Mouse (Mus musculus): Measurements from ENCODE around the gene Emx1. TPM values are rescaled to one million over a fixed set of nuclear protein-coding genes. Genes with fewer than 3 reads are reported as not detected.

Emx1 gene
- polyA plus RNA-seq, 1 experiment from 2014 or later, result not detected

GRCm38 (mm10) chr6:85160201-85160923 lies 26.9 kb upstream of the Emx1 start:
- no peak overlapping the region for H3K4me2 ChIP-seq
- no peak overlapping the region for H3K9ac ChIP-seq (replicated peaks)
- H3K4me3 ChIP-seq (replicated peaks), result no peak overlapping the region
- H3K36me3 ChIP-seq, result no peaks in the 10 kb centered on the region
- 0 out of 2 replicates have a peak, but pooled peaks cover 3% of the 10 kb centered on the region for H3K27me3 ChIP-seq (replicated peaks)
- peaks cover 7% of the 10 kb centered on the region for H3K4me1 ChIP-seq
- no peak for ATAC-seq (ENCODE audit: low FRiP score)
- no peaks in the 10 kb centered on the region for H3K9me3 ChIP-seq (replicated peaks)
- no peak overlapping the region for H3K27ac ChIP-seq (replicated peaks)
- WGBS, result 52% methylated on average over 4 of the region's 4 CpGs

- Histone ChIP-seq H3K4me3 (replicated peaks) (no peak overlapping the region), H3K27ac (replicated peaks) (no peak overlapping the region), H3K4me1 (peaks cover 7% of the 10 kb centered on the region; the same call in 1 of the 2 replicates), H3K9me3 (replicated peaks) (no peaks in the 10 kb centered on the region), H3K36me3 (no peaks in the 10 kb centered on the region), H3K9ac (replicated peaks) (no peak overlapping the region), H3K27me3 (replicated peaks) (0 out of 2 replicates have a peak, but pooled peaks cover 6% of the 10 kb centered on the region), H3K4me2 (no peak overlapping the region)
- 41% methylated on average over 11 of the region's 11 CpGs for WGBS
- no peak for ATAC-seq (ENCODE audit: low FRiP score)
Observed at GRCm38 (mm10) chr6:85165440-85165921, 21.8 kb upstream of the Emx1 start.

DNA sequence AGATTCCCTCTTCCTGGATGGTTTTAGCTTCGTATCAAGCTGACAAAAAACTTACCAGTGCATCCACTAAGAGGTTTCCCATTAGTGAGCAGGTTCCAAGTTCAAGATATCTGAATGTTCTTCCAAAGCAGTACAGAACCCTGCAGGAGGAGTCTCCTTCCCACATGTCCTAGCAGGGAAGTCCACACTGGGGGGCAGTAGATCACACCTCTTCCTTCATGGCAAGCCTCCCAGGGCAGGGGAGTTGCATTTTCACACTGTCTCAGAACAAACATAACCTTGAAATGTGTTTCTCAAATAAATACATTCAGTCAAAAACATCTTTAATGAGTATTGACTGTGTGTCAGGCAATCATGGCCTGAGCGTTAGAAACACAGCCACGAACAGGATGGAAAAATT lies 7.7 kb upstream of the Emx1 start:
- Histone ChIP-seq H3K36me3 (no peaks in the 10 kb centered on the region), H3K4me2 (no peak overlapping the region), H3K27me3 (replicated peaks) (peaks cover 25% of the 10 kb centered on the region), H3K9me3 (replicated peaks) (no peaks in the 10 kb centered on the region), H3K4me1 (no peaks in the 10 kb centered on the region), H3K4me3 (replicated peaks) (no peak overlapping the region), H3K27ac (replicated peaks) (no peak overlapping the region), H3K9ac (replicated peaks) (no peak overlapping the region)
- 72% methylated on average over 3 of the region's 3 CpGs for WGBS
- no peak for ATAC-seq (ENCODE audit: low FRiP score)

DNA sequence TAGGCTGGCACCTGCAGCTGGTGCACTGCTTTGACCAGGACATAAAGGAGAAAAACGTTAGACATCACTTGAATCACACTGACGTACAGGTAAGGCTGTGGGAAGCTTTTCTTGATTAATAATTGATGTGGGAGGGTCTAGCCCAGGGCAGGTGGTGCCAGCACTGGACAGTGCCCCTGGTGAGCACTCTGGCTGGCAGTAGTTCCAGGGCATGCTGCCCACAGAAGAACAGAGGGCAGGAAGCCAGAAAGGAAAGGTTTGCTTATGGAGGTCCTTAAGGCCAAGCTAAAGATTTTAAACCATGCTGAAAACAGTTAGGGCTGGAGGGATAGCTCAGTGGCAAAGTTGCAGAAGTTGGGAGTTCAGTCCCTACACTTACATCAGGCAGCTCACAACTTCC lies 7.2 kb upstream of the Emx1 start:
- Histone ChIP-seq H3K36me3 (no peaks in the 10 kb centered on the region), H3K4me2 (no peak overlapping the region), H3K4me3 (replicated peaks) (no peak overlapping the region), H3K9me3 (replicated peaks) (no peaks in the 10 kb centered on the region), H3K27me3 (replicated peaks) (peaks cover 27% of the 10 kb centered on the region), H3K27ac (replicated peaks) (no peak overlapping the region), H3K4me1 (no peaks in the 10 kb centered on the region), H3K9ac (replicated peaks) (no peak overlapping the region)
- ATAC-seq (ENCODE audit: low FRiP score), result no peak
- 75% methylated on average over 2 of the region's 2 CpGs for WGBS

DNA sequence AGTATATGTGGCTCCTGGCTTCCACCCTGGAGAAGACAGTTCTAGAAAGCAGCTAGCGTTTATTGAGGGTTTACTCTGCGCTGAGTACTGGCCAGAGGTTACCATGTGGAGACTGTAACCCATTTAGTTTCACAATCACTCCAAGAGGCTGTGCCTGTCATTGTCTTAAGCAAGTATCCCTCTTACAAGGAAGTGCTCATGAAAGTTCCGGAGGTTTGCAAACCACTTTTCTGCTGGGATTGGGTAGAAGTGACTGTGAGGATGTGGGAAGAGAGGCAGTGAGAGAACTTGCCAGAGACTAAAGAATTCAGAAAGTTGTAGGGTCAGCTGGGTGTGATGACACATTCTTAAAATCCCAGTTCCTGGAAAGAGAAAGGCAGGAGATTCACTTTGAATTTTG lies 3.3 kb upstream of the Emx1 start:
- WGBS, result 51% methylated on average over 3 of the region's 3 CpGs
- Histone ChIP-seq H3K27ac (replicated peaks) (no peak overlapping the region), H3K4me2 (no peak overlapping the region), H3K27me3 (replicated peaks) (peaks cover 62% of the 10 kb centered on the region), H3K36me3 (no peaks in the 10 kb centered on the region), H3K4me1 (peaks cover 29% of the 10 kb centered on the region), H3K9me3 (replicated peaks) (no peaks in the 10 kb centered on the region), H3K9ac (replicated peaks) (no peak overlapping the region), H3K4me3 (replicated peaks) (no peak overlapping the region)
- ATAC-seq (ENCODE audit: low FRiP score), result no peak

DNA sequence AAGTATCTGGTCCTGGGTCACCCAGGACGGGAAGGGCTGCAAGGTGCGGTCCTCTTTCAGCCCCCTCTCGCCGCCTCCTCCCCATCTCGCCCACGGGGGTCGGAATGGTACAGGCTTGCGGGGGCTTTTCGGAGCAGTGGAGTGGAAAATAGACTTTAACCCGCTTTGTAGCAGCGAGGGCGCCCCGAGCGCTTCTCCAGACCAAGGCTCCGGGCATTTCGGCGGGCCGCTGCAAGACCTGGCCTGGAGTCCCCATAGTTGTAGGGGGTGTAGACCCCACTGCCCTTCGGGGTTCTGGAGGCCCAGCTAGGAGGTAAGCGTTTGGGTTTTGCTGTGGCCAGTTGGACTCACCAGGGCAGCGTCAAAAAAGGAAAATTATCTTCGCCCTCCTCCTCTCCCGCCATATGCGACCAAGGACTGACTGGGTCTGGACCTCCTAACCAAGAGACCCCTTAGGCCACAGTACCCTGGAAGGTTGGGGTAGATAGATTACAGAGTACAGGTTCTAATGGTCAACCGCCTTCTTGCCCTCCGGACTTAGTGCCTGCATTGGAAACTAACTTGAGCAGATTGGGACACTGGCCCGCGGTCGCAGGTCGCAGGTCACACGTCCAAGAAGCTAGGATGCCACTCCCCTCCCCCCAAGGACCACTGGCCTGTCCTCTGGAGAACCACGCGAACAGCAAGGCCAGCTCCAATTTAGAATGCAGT lies 1.1 kb upstream of the Emx1 start:
- Histone ChIP-seq H3K9me3 (replicated peaks) (no peaks in the 10 kb centered on the region), H3K9ac (replicated peaks) (no peak overlapping the region), H3K4me3 (replicated peaks) (no peak overlapping the region), H3K4me2 (no peak overlapping the region), H3K27me3 (replicated peaks) (peaks cover 71% of the 10 kb centered on the region), H3K27ac (replicated peaks) (no peak overlapping the region), H3K36me3 (no peaks in the 10 kb centered on the region), H3K4me1 (peaks cover 42% of the 10 kb centered on the region)
- 1% methylated on average over 33 of the region's 33 CpGs for WGBS
- no peak for ATAC-seq (ENCODE audit: low FRiP score)

DNA sequence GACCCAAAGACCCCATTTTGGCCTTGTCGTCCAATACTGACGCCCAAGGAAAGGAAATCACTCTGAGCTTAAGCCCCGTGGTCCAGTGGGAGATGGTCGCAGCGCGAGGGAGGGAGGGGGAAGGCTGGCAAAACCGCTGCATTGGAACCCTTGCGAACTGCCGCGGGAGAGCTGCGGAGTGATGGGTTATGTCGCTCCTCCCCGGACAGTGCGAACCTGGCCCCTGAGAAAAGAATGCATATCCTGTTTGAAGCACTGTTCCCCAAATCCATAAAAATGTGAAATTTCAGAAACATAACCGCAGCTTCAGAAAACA lies 536 bp upstream of the Emx1 start:
- WGBS, result under 1% methylated on average over 15 of the region's 15 CpGs
- H3K27me3 ChIP-seq (replicated peaks), result peaks cover 76% of the 10 kb centered on the region
- H3K4me3 ChIP-seq (replicated peaks), result no peak overlapping the region
- no peak overlapping the region for H3K27ac ChIP-seq (replicated peaks)
- peak overlapping the region; percentile 65; the same call in 1 of the 2 replicates for H3K4me2 ChIP-seq
- ATAC-seq (ENCODE audit: low FRiP score), result no peak
- peaks cover 42% of the 10 kb centered on the region for H3K4me1 ChIP-seq
- H3K9me3 ChIP-seq (replicated peaks), result no peaks in the 10 kb centered on the region
- no peak overlapping the region for H3K9ac ChIP-seq (replicated peaks)
- no peaks in the 10 kb centered on the region for H3K36me3 ChIP-seq

GRCm38 (mm10) chr6:85188256-85189110 lies 1.2 kb downstream of the Emx1 start:
- WGBS, result 1% methylated on average over 39 of the region's 39 CpGs
- no peak for ATAC-seq (ENCODE audit: low FRiP score)
- H3K4me1 ChIP-seq, result peaks cover 42% of the 10 kb centered on the region
- no peaks in the 10 kb centered on the region for H3K9me3 ChIP-seq (replicated peaks)
- H3K27ac ChIP-seq (replicated peaks), result no peak overlapping the region
- peak overlapping the region; percentile 33 for H3K4me3 ChIP-seq (replicated peaks)
- H3K4me2 ChIP-seq, result peak overlapping the region; percentile 65
- H3K36me3 ChIP-seq, result no peaks in the 10 kb centered on the region
- H3K27me3 ChIP-seq (replicated peaks), result peaks cover 88% of the 10 kb centered on the region
- no peak overlapping the region; the same call in 1 of the 2 replicates for H3K9ac ChIP-seq (replicated peaks)

DNA sequence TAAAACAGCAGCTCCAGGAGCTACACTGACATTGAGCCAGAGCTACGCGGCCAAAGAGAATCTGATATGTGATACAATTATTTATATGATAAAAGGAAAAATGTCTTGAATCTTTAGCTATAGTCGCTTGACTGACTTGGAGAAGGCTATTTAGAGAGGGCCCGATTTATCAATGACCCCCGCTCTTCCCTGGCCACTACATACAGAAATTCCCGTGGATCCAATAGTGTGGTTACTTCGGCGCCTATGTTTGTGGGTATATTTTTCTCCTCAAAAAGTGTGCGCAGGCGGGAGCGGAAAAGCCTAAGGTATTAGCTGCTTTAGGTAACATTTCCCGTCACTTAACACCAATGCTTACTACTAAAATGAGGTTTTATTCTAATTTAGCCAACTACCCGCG lies 2.1 kb downstream of the Emx1 start:
- Histone ChIP-seq H3K9ac (replicated peaks) (no peak overlapping the region), H3K4me2 (no peak overlapping the region), H3K4me1 (peaks cover 48% of the 10 kb centered on the region), H3K4me3 (replicated peaks) (peak overlapping the region; percentile 24; the same call in 1 of the 2 replicates), H3K27ac (replicated peaks) (no peak overlapping the region), H3K36me3 (no peaks in the 10 kb centered on the region), H3K27me3 (replicated peaks) (peaks cover 89% of the 10 kb centered on the region), H3K9me3 (replicated peaks) (no peaks in the 10 kb centered on the region)
- WGBS, result 4% methylated on average over 14 of the region's 14 CpGs
- no peak for ATAC-seq (ENCODE audit: low FRiP score)

GRCm38 (mm10) chr6:85189911-85190591 lies 2.8 kb downstream of the Emx1 start:
- under 1% methylated on average over 52 of the region's 52 CpGs for WGBS
- no peak for ATAC-seq (ENCODE audit: low FRiP score)
- no peak overlapping the region for H3K9ac ChIP-seq (replicated peaks)
- H3K27ac ChIP-seq (replicated peaks), result no peak overlapping the region
- H3K9me3 ChIP-seq (replicated peaks), result no peaks in the 10 kb centered on the region
- peak overlapping the region; percentile 54 for H3K4me2 ChIP-seq
- H3K4me3 ChIP-seq (replicated peaks), result peak overlapping the region; percentile 24
- peaks cover 92% of the 10 kb centered on the region for H3K27me3 ChIP-seq (replicated peaks)
- peaks cover 48% of the 10 kb centered on the region for H3K4me1 ChIP-seq
- no peaks in the 10 kb centered on the region for H3K36me3 ChIP-seq

- peak overlapping the region; percentile 54 for H3K4me2 ChIP-seq
- H3K9ac ChIP-seq (replicated peaks), result no peak overlapping the region
- peaks cover 90% of the 10 kb centered on the region for H3K27me3 ChIP-seq (replicated peaks)
- ATAC-seq (ENCODE audit: low FRiP score), result no peak
- peaks cover 48% of the 10 kb centered on the region for H3K4me1 ChIP-seq
- 2% methylated on average over 13 of the region's 13 CpGs for WGBS
- H3K9me3 ChIP-seq (replicated peaks), result no peaks in the 10 kb centered on the region
- peak overlapping the region; percentile 24 for H3K4me3 ChIP-seq (replicated peaks)
- no peaks in the 10 kb centered on the region for H3K36me3 ChIP-seq
- no peak overlapping the region for H3K27ac ChIP-seq (replicated peaks)
Observed at GRCm38 (mm10) chr6:85190671-85191070, 3.4 kb downstream of the Emx1 start.

Data from neural tube, embryonic 15.5 days (tissue).